ENCODE assay signal across 25 mouse cellular contexts in the genomic region with DNA sequence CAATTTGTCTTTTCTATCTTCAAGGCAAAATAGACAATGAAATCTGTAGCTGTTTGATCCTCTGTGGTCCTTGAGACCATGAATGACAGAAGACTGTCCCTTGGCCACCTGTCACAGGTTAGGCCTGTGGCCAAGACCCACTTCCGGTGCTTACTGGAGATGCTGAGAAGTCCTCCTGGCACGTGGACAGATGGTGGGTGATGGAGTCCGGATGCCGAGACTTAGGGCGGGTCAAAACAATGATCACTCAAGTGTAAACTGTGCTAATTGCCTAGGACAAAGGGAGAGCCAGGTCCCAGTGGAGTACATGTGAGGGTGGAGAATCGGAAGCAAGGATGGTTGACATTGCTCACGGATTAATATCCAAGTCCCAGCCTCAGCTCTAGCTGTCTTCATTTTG.
DNase-seq lines count a peak whose midpoint lies in the region; ATAC-seq and TF ChIP-seq lines count a peak whose summit lies in the region.
"Had no signal": no experiment of that assay in that cellular context is flagged by ENCODE, and none has a peak within 500 bp of the region (broad histone marks: within the 10 kb centered on the region; RNA-seq: fewer than 3 reads in every experiment).

No protein-coding gene starts in this region.

- H3K9ac ChIP-seq in hindbrain, embryonic 16.5 days (ENCODE audit: low read depth, low read length), result no peak overlapping the region
- H3K9ac ChIP-seq in hindbrain, embryonic 14.5 days, result no peak overlapping the region
- no peak overlapping the region for H3K9ac ChIP-seq in forebrain, embryonic 11.5 days (ENCODE audit: low read length)
- H3K9ac ChIP-seq: embryonic facial prominence, embryonic 13.5 days; forebrain, embryonic 15.5 days; heart, embryonic 12.5 days; limb, embryonic 12.5 days; liver, postnatal 0 days had no signal

- no peak overlapping the region for H3K27ac ChIP-seq in hindbrain, embryonic 16.5 days (ENCODE audit: low read depth, low read length)
- H3K27ac ChIP-seq in hindbrain, embryonic 14.5 days, result no peak overlapping the region
- H3K27ac ChIP-seq in cerebellum, adult 2 months (ENCODE audit: insufficient read depth, low read length), result no peak overlapping the region
- no peak overlapping the region for H3K27ac ChIP-seq in forebrain, embryonic 11.5 days (ENCODE audit: low read depth, low read length)
- H3K27ac ChIP-seq: embryonic facial prominence, embryonic 13.5 days; forebrain, embryonic 15.5 days; limb, embryonic 12.5 days; stomach, postnatal 0 days had no signal

- no peaks in the 10 kb centered on the region for H3K36me3 ChIP-seq in hindbrain, embryonic 16.5 days (ENCODE audit: control insufficient read depth, insufficient read depth, low read length)
- no peaks in the 10 kb centered on the region for H3K36me3 ChIP-seq in hindbrain, embryonic 14.5 days (replicated peaks; ENCODE audit: control insufficient read depth, insufficient read depth)
- H3K36me3 ChIP-seq in forebrain, embryonic 11.5 days (ENCODE audit: control insufficient read depth, insufficient read depth, low read length), result no peaks in the 10 kb centered on the region
- H3K36me3 ChIP-seq: embryonic facial prominence, embryonic 13.5 days; forebrain, embryonic 15.5 days; heart, embryonic 12.5 days; limb, embryonic 12.5 days had no signal

- no peak for DNase-seq in hindbrain, embryonic 14.5 days (ENCODE audit: low spot score)
- peak; percentile 48 for DNase-seq in Muller cell, postnatal 12 days (ENCODE audit: inconsistent ontology term)
- DNase-seq in cerebellum, adult 2 months, result peak; percentile 36 to 57
- peak; percentile 60 to 73 for DNase-seq in cerebellum, postnatal 25 days
- DNase-seq in MN1 (ENCODE audit: low spot score), result no peak
- no peak for DNase-seq in heart, postnatal 10 days
- no peak for DNase-seq in forebrain, embryonic 11.5 days (ENCODE audit: low spot score)
- DNase-seq: adrenal gland, adult 8-10 months; gastrocnemius, postnatal 14 days; heart, adult 11 months; heart, postnatal 14 days; kidney, adult 8-10 months; kidney, postnatal 10 days; liver, postnatal 0 days; lung, postnatal 14 days; right cerebral cortex, postnatal 14 days; thymus, adult 2 months had no signal

- WGBS in hindbrain, embryonic 16.5 days, result 58% methylated on average over 7 of the region's 7 CpGs
- WGBS in hindbrain, embryonic 14.5 days, result 56% methylated on average over 7 of the region's 7 CpGs
- WGBS in cerebellum, adult 2 months, result 11% methylated on average over 7 of the region's 7 CpGs
- 71% methylated on average over 7 of the region's 7 CpGs for whole genome bisulfite sequencing in forebrain, embryonic 11.5 days

- intact Hi-C loops in heart, postnatal 10 days (cut with DNase I), result no loop called here

- H3K4me3 ChIP-seq in hindbrain, embryonic 16.5 days (ENCODE audit: low read length), result no peak overlapping the region
- H3K4me3 ChIP-seq in hindbrain, embryonic 14.5 days (replicated peaks; ENCODE audit: low read length), result no peak overlapping the region
- H3K4me3 ChIP-seq in cerebellum, adult 2 months (replicated peaks; ENCODE audit: insufficient read depth, low read depth, low read length), result no peak overlapping the region
- H3K4me3 ChIP-seq in forebrain, embryonic 11.5 days (ENCODE audit: low read depth, low read length), result no peak overlapping the region
- H3K4me3 ChIP-seq: embryonic facial prominence, embryonic 13.5 days; forebrain, embryonic 15.5 days; heart, embryonic 12.5 days; limb, embryonic 12.5 days had no signal

- H3K4me2 ChIP-seq in hindbrain, embryonic 16.5 days (ENCODE audit: low read length), result no peak overlapping the region
- no peak overlapping the region for H3K4me2 ChIP-seq in hindbrain, embryonic 14.5 days (replicated peaks)
- no peak overlapping the region for H3K4me2 ChIP-seq in forebrain, embryonic 11.5 days (ENCODE audit: low read depth, low read length, severe bottlenecking)
- H3K4me2 ChIP-seq: embryonic facial prominence, embryonic 13.5 days; forebrain, embryonic 15.5 days; heart, embryonic 12.5 days; limb, embryonic 12.5 days; liver, embryonic 11.5 days; midbrain, embryonic 11.5 days had no signal

- TF ChIP-seq POLR2A in cerebellum, adult 2 months (IDR thresholded peaks at IDR 0.05; ENCODE audit: borderline replicate concordance, insufficient read depth, low read length), result no peak

- TF ChIP-seq CTCF in cerebellum, adult 2 months (IDR thresholded peaks at IDR 0.05; ENCODE audit: borderline replicate concordance, insufficient read depth, low read depth, low read length), result no peak

- H3K4me1 ChIP-seq in hindbrain, embryonic 16.5 days (ENCODE audit: control insufficient read depth, insufficient read depth, low read depth, low read length), result no peaks in the 10 kb centered on the region
- no peaks in the 10 kb centered on the region for H3K4me1 ChIP-seq in hindbrain, embryonic 14.5 days (replicated peaks; ENCODE audit: control insufficient read depth, insufficient read depth, low read length)
- H3K4me1 ChIP-seq in cerebellum, adult 2 months (ENCODE audit: control insufficient read depth, insufficient read depth, low read length), result peaks cover 4% of the 10 kb centered on the region
- H3K4me1 ChIP-seq in forebrain, embryonic 11.5 days (replicated peaks; ENCODE audit: control insufficient read depth, insufficient read depth, low read length), result no peaks in the 10 kb centered on the region
- H3K4me1 ChIP-seq: embryonic facial prominence, embryonic 13.5 days; forebrain, embryonic 15.5 days; heart, embryonic 12.5 days; limb, embryonic 12.5 days had no signal

- no peaks in the 10 kb centered on the region for H3K27me3 ChIP-seq in hindbrain, embryonic 16.5 days (replicated peaks; ENCODE audit: control insufficient read depth, insufficient read depth, low read length)
- no peaks in the 10 kb centered on the region for H3K27me3 ChIP-seq in hindbrain, embryonic 14.5 days (ENCODE audit: control insufficient read depth, insufficient read depth, low read length)
- no peaks in the 10 kb centered on the region for H3K27me3 ChIP-seq in cerebellum, adult 2 months (ENCODE audit: control insufficient read depth, insufficient read depth, low read length)
- H3K27me3 ChIP-seq in forebrain, embryonic 11.5 days (ENCODE audit: control insufficient read depth, insufficient read depth, low read length), result no peaks in the 10 kb centered on the region
- H3K27me3 ChIP-seq: embryonic facial prominence, embryonic 13.5 days; forebrain, embryonic 15.5 days; heart, embryonic 12.5 days; limb, embryonic 12.5 days had no signal

- H3K9me3 ChIP-seq in hindbrain, embryonic 16.5 days (ENCODE audit: control insufficient read depth, low read length), result no peaks in the 10 kb centered on the region
- no peaks in the 10 kb centered on the region for H3K9me3 ChIP-seq in hindbrain, embryonic 14.5 days (ENCODE audit: control insufficient read depth, low read length)
- no peaks in the 10 kb centered on the region for H3K9me3 ChIP-seq in forebrain, embryonic 11.5 days (ENCODE audit: control insufficient read depth, low read length)
- H3K9me3 ChIP-seq: embryonic facial prominence, embryonic 13.5 days; forebrain, embryonic 15.5 days; heart, embryonic 12.5 days; limb, embryonic 12.5 days had no signal

- ATAC-seq in hindbrain, embryonic 16.5 days, result peak; percentile 52
- no peak for ATAC-seq in hindbrain, embryonic 14.5 days (ENCODE audit: low FRiP score)
- no peak for ATAC-seq in forebrain, embryonic 11.5 days (replicated peaks; ENCODE audit: low FRiP score)
- ATAC-seq: forebrain, embryonic 15.5 days; liver, postnatal 0 days had no signal

Comparison
In these comparisons a context has a peak if more than half of its experiments do, and no peak if none do; other contexts are left out.
1. DNase-seq: peak in Muller cell, postnatal 12 days (single experiment), cerebellum, adult 2 months (2 of 2) and cerebellum, postnatal 25 days (2 of 2); none in hindbrain, embryonic 14.5 days (single experiment), MN1 (single experiment), heart, postnatal 10 days (0 of 2) and forebrain, embryonic 11.5 days (single experiment).